Mouse (Mus musculus): ENCODE measurements around the gene Cacna1e.

Cacna1e gene

DNA sequence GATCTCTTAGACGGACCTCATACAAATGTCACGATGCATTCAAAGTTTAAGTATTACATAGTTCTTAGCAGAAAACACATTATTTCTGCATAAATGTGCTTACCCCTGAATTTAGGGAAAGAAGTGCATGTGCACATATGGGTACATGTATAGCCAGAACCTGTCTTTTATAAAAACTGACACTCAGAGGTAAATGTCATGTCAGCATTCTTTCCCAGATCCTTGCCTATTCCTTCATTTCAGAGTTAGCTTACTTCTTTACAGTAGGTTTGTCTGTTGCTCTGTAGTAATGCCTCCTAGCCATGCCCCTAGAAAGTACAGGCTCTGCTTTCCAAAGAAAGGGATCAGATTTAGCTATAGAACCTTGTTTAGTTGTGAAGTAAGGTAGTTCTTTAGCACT lies 369.0 kb downstream of the Cacna1e start:
- no peak for DNase-seq (ENCODE audit: low spot score in 2 of 2)

DNA sequence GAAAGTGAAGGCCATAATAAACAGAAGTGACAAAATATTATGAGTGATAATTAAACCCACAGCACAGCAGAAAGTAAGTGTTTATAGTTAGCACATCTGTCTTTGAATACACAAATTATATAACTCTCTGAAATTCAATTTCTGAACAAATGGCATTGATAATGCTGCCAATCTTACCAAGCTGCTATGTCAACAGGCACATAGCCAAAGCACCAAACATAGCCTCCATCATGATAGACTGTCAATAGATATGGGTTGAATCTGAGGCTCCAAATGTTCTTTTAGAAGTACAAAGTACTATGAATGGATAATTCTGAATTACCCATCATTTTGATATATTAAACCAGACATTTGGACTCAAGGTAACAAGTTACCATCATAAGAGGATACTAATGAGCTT lies 372.6 kb downstream of the Cacna1e start:
- no peak for DNase-seq (ENCODE audit: low spot score in 2 of 2)

DNA sequence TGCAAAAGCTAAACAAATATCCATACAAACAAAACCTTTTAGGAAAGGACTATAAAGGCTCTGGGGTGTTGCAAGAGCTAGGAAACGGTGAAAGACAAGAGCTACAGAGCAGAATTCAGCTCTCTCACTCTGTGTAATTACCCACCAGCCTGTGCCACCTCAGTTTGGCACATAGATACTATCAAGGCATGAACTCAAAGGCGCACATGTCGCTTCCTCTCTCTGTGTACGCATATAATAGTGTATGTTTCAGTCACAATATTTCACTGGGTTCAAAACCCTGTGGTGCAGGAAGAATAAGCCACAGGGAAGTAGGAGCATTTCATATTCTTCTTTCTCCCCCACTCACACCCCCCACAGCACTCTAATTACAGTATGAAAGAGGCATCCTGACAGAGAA lies 380.3 kb downstream of the Cacna1e start:
- DNase-seq (ENCODE audit: low spot score in 2 of 2) = no peak

- no peak for DNase-seq (ENCODE audit: low spot score in 2 of 2)
Measured at GRCm38 (mm10) chr1:154500869-154501268, 383.4 kb downstream of the Cacna1e start.

- no peak for DNase-seq (ENCODE audit: low spot score in 2 of 2)
Measured at GRCm38 (mm10) chr1:154500187-154500866, 384.0 kb downstream of the Cacna1e start.

GRCm38 (mm10) chr1:154498821-154499220 lies 385.5 kb downstream of the Cacna1e start:
- no peak for DNase-seq (ENCODE audit: low spot score in 2 of 2)

DNA sequence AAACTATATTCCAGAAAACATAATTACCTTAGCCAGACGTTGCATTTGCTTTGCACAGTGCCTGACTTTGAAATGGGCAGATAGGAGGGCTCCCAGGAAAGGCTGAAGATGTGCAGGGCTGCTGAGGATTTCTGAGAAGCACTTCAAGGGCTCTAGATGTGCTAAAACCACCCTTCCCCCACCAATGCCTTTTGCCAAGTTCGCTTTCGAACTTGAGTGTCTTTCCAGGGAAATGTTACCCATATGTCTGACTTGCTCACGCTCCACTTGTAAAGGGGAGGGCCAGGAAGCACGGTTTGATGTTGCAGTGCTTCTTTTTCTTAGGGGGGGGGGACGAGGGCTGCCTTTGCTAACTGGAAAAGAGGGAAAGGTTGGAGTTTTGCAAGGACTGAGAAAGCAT lies 393.2 kb downstream of the Cacna1e start:
- DNase-seq (ENCODE audit: low spot score in 2 of 2) = no peak

DNA sequence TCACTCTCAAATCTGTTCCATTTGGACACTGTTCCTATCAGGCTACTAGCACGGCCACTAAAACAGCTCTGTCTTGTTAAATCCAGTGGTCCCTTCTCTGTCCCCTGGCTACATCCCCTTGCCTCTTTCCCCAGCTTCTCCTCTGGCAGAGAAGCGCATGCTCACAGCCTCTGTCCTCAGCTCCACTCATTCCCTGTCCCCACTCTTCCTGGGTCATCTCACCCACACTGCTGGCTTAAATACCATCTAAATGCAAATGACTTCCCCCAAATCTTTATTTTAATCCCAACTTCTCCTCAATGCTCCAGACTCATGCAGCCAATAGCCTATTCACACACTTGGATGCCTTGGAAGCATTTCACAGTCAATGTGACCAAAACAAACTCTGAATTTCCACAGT lies 407.6 kb downstream of the Cacna1e start:
- DNase-seq (ENCODE audit: low spot score in 2 of 2) = no peak

DNA sequence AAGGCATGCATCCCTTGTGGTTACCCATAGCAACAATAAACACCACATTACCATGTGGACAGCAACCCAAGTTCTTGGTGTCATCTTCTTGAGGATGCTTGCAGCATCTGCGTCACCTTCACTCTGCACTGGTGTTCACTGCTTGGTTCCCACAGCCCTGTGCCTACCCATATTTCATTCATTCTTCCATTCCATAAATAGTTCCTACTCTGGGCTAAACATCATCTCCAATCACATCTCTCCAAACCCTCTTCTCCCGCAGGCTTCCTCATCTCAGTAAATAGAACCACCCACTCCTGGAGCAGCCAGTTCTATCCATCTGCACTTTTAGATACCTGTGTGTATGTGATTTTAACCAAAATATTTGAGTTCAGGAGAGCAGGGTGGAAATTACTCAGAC lies 408.6 kb downstream of the Cacna1e start:
- DNase-seq (ENCODE audit: low spot score in 2 of 2) = no peak

GRCm38 (mm10) chr1:154474156-154474555 lies 410.1 kb downstream of the Cacna1e start:
- no peak for DNase-seq (ENCODE audit: low spot score in 2 of 2)

- no peak for DNase-seq (ENCODE audit: low spot score in 2 of 2)
Measured at GRCm38 (mm10) chr1:154467265-154467664, 417.0 kb downstream of the Cacna1e start.

DNA sequence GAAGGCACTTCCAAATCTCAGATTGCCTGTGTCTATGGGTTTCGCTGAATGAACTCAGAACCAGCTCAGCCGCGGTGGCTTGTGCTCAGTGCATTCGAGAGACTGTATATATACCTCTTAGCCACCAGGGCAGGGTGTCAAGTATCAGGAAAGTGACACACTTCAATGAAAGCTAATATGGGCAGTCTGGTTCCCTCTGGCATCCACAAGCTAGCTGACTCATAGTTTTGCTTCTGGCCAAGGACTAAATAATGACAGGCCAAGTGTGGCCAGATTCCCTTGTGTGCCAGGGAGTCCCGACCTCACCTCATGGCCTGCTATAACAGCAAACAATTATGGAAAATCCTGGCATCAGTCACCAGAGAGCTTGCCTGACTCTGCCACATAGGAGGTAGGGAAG lies 422.8 kb downstream of the Cacna1e start:
- DNase-seq (ENCODE audit: low spot score in 2 of 2) = no peak

- DNase-seq (ENCODE audit: low spot score in 2 of 2) = no peak
Measured at GRCm38 (mm10) chr1:154460067-154460466, 424.2 kb downstream of the Cacna1e start.

DNA sequence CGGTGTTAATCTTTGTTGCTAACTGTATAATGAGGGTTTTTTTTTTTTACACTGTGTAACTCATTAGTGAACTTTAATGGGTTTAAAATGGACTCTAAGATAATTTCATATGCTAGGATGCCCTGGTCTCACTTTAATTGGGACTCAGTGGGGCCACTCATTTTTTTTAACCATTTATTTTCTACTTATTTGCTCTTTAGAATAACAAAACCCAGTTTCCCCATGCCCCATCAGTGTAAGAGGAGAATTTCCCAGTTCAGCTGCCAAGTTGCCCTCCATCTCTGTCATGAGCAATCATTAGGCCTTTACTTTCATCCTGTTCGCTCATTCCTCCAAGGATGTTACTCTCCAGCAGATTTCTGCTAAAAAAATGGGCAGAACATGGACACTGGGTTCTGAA lies 425.7 kb downstream of the Cacna1e start:
- no peak for DNase-seq (ENCODE audit: low spot score in 2 of 2)

DNA sequence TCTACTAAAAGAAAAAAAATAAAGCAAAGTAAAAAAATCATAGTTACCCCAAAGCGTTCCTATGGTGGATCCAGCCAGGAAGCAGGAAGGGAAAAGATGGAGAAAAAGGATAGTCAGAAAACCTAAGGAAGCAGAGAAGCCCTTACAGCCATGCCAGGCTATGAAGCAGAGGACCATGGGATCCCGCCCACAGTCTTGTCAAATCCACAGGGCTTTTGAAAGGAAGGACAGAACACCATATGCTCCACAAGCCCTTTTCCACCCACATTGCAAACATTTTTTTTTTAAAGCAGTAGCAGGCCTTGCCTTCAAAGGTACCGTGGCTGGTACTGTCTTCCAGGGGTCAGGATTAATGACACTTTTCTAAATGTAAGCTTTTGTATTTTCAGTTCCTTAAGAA lies 433.5 kb downstream of the Cacna1e start:
- DNase-seq (ENCODE audit: low spot score in 2 of 2) = no peak

- no peak for DNase-seq (ENCODE audit: low spot score in 2 of 2)
Measured at GRCm38 (mm10) chr1:154446456-154446855, 437.8 kb downstream of the Cacna1e start.

DNA sequence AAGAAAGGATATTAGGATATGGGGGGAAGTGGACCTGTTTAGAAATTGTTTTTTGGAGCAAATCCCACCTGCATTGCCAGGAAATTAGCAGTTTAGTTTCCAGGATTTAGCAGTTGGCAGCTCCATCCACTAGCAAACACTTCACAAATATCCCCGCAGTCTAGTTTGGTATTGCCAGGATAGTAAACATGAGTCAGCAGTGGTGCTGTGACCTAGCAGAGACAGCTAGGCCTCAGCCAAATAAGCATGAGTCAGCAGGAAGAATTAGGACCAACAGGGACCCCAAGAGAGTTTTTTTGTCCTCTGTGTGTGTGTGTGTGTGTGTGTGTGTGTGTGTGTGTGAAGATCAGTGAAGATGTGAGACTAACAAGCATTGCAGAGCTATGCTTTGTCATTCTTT lies 450.8 kb downstream of the Cacna1e start:
- no peak for DNase-seq (ENCODE audit: low spot score in 2 of 2)

DNA sequence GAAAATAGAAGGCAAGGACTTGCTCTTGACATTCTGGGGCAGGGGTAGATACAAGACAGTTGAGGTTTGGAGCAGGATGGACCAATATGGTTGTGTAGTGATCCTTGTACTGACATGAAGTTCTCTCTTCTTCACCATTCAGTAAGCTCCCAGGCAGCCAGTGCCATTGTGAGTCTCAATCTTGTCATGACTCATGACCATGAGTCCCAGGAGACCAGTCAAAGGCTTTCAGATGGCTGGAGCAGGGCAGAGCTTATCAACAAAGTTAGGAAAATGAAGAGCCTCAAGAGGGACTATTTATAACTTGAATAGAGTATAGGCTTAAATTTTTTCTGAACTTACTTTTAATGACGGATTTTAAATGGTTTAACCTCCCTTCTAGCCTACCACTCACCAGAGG lies 451.2 kb downstream of the Cacna1e start:
- no peak for DNase-seq (ENCODE audit: low spot score in 2 of 2)

GRCm38 (mm10) chr1:154428276-154428675 lies 456.0 kb downstream of the Cacna1e start:
- DNase-seq (ENCODE audit: low spot score in 2 of 2) = no peak

DNA sequence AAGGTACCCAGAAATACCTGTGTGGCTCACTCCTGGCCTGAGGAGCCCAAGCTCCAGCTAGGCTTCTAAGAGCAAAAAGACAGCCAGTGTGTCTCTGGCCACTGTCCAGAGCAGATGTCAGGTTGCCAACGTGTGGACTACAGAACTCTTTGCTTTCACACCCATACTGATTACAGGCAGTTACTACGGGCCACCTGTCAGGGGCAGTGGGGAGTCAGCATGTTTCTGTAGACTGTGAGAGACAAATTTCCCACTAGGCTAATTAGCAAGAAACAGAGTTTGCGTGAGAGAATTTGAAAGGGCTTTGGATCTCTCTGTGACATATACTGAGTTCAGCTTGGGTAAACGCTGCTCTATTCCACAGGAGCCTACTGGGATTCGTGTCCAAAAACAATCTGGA lies 466.0 kb downstream of the Cacna1e start:
- DNase-seq (ENCODE audit: low spot score in 2 of 2) = no peak

GRCm38 (mm10) chr1:154416384-154417155 lies 467.7 kb downstream of the Cacna1e start:
- DNase-seq (ENCODE audit: low spot score in 2 of 2) = no peak

GRCm38 (mm10) chr1:154415826-154416225 lies 468.5 kb downstream of the Cacna1e start:
- no peak for DNase-seq (ENCODE audit: low spot score in 2 of 2)

DNA sequence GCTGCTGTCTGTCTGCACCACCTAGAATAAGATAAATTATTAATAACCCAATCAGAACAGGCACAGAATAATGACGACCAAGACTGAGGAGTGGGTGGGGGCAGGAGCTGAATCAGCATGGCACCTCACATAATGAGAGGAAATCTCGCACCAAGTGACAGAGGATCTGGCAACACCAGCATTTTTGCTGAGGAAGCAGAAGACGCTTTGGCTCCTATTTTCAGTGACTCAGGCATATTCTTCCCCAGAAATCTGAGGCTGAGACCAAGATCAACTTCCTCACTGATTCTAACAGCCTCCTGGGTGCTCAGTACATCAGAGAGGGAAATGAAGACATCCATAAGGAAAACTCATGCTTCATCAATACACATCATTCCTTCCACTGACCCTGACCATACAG lies 471.2 kb downstream of the Cacna1e start:
- no peak for DNase-seq (ENCODE audit: low spot score in 2 of 2)

DNA sequence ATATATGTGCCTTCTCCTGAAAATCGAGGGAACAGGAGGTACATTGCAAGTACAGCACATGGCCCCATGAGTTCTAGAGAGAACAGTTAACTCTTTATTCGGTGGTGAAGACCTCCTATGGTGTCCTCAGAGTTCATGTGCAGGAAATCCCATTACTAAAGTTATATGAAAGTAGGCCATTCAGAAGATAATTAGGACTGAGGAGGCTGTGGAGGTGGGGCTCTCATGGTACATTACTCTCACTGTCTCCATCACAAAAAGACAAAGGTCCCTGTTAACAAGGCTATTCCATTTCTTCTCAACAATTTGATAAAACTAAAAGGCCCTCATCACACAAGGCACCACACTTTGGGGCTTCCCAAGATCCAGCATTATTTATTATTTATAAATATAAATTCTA lies 475.2 kb downstream of the Cacna1e start:
- no peak for DNase-seq (ENCODE audit: low spot score in 2 of 2)
